Mouse (Mus musculus) limb, embryonic 10.5 days (tissue): ENCODE data around the gene Hoxb8. TPM values are rescaled to one million over a fixed set of nuclear protein-coding genes. Genes with fewer than 3 reads are reported as not detected.

Experiments
- DNase-seq: peaks from one replicate; pipeline ENCODE4 v3.0.0-alpha.2; 2017; ENCODE audit warnings: low spot score
- H3K27ac ChIP-seq: fragments of 300-500 bp; sonication (generic); 2 replicates; pipeline ENCODE4 v1.5.1; 2016; ENCODE audit warnings: mild to moderate bottlenecking
- H3K27me3 ChIP-seq: fragments of 300-500 bp; sonication (generic); 2 replicates; pipeline ENCODE4 v1.6.1; 2016; ENCODE audit warnings: low read depth, mild to moderate bottlenecking; ENCODE audit not compliant: poor library complexity, severe bottlenecking
- H3K36me3 ChIP-seq: fragments of 300-500 bp; sonication (generic); 2 replicates; pipeline ENCODE4 v1.6.1; 2016; ENCODE audit warnings: mild to moderate bottlenecking, moderate library complexity
- H3K4me1 ChIP-seq: fragments of 300-500 bp; sonication (generic); 2 replicates; pipeline ENCODE4 v1.6.1; 2016
- H3K4me3 ChIP-seq: fragments of 300-500 bp; sonication (generic); 2 replicates; pipeline ENCODE4 v1.5.1; 2016; ENCODE audit warnings: mild to moderate bottlenecking, moderate library complexity
- H3K9me3 ChIP-seq: fragments of 300-500 bp; sonication (generic); replicated peaks from 2 replicates; pipeline ENCODE4 v1.6.1; 2016; ENCODE audit warnings: mild to moderate bottlenecking
- WGBS: fragments of 180-500 bp; shearing (Covaris S2); methylation state at CpG from one replicate; pipeline ENCODE4 v1.1.7; 2016; 5-methylcytosine and 5-hydroxymethylcytosine counted together
- polyA plus RNA-seq: library from polyadenylated mRNA; unstranded; fragments of >200 nt; fragmentation: Nextera tagmentation; extraction: Ambion mirVana; gene quantifications from 2 replicates; pipeline ENCODE4 v1.2.1, GENCODE M21; 2016

The Hoxb8 gene
- polyA plus RNA-seq, result 0.95 and 1.2 TPM in 2 replicates

- under 1% methylated on average over 27 of the region's 27 CpGs for WGBS
- DNase-seq, result no peak
- H3K9me3 ChIP-seq, result no peaks in the 10 kb centered on the region
- H3K4me3 ChIP-seq, result peak within 1 kb of the TSS; percentile 65
- peak within 1 kb of the TSS; percentile 89; the same call in 1 of the 2 replicates for H3K27ac ChIP-seq
- H3K36me3 ChIP-seq, result no peaks in the 10 kb centered on the region
- H3K4me1 ChIP-seq, result peaks cover 82% of the 10 kb centered on the region
- peaks cover 99% of the 10 kb centered on the region for H3K27me3 ChIP-seq
Measured at GRCm38 (mm10) chr11:96281855-96282570, at the start of gene Hoxb8. Gene Hoxb8 (plus strand): TSS chr11:96281905.

GRCm38 (mm10) chr11:96234906-96235305 lies 46.8 kb upstream of the Hoxb8 start:
- Histone ChIP-seq H3K27ac (no peak overlapping the region), H3K4me1 (no peaks in the 10 kb centered on the region), H3K4me3 (no peak overlapping the region), H3K9me3 (no peaks in the 10 kb centered on the region), H3K27me3 (peaks cover 49% of the 10 kb centered on the region), H3K36me3 (no peaks in the 10 kb centered on the region)
- WGBS, result 3% methylated on average over 12 of the region's 12 CpGs
- peak; percentile 82 for DNase-seq

GRCm38 (mm10) chr11:96240211-96240610 lies 41.5 kb upstream of the Hoxb8 start:
- peaks cover 37% of the 10 kb centered on the region for H3K27me3 ChIP-seq
- 3% methylated on average over 7 of the region's 7 CpGs for WGBS

GRCm38 (mm10) chr11:96250901-96251300 lies 30.8 kb upstream of the Hoxb8 start:
- WGBS, result 1% methylated on average over 14 of the region's 14 CpGs
- peaks cover 87% of the 10 kb centered on the region for H3K27me3 ChIP-seq

More at GRCm38 (mm10) chr11:96240211-96240610, 41.5 kb upstream of the Hoxb8 start:
- no peaks in the 10 kb centered on the region for H3K9me3 ChIP-seq
- H3K4me1 ChIP-seq, result 0 out of 2 replicates have a peak, but pooled peaks cover 2% of the 10 kb centered on the region
- DNase-seq, result peak; percentile 68
- no peak overlapping the region for H3K4me3 ChIP-seq
- no peaks in the 10 kb centered on the region for H3K36me3 ChIP-seq
- peak overlapping the region; percentile 48; the same call in 1 of the 2 replicates for H3K27ac ChIP-seq

GRCm38 (mm10) chr11:96251480-96252031 lies 30.1 kb upstream of the Hoxb8 start:
- Histone ChIP-seq H3K27me3 (peaks cover 93% of the 10 kb centered on the region), H3K4me1 (peaks cover 46% of the 10 kb centered on the region), H3K4me3 (peak overlapping the region; percentile 56), H3K9me3 (no peaks in the 10 kb centered on the region), H3K36me3 (no peaks in the 10 kb centered on the region), H3K27ac (peak overlapping the region; percentile 86)
- DNase-seq, result peak; percentile 62
- WGBS, result 1% methylated on average over 46 of the region's 46 CpGs

More at GRCm38 (mm10) chr11:96250901-96251300, 30.8 kb upstream of the Hoxb8 start:
- peak; percentile 59 for DNase-seq
- H3K9me3 ChIP-seq, result no peaks in the 10 kb centered on the region
- peaks cover 44% of the 10 kb centered on the region for H3K4me1 ChIP-seq
- no peaks in the 10 kb centered on the region for H3K36me3 ChIP-seq
- H3K4me3 ChIP-seq, result peak overlapping the region; percentile 56
- H3K27ac ChIP-seq, result peak overlapping the region; percentile 86

GRCm38 (mm10) chr11:96252541-96253120 lies 29.1 kb upstream of the Hoxb8 start:
- H3K9me3 ChIP-seq, result no peaks in the 10 kb centered on the region
- peak; percentile 44 for DNase-seq
- H3K4me1 ChIP-seq, result peaks cover 52% of the 10 kb centered on the region
- no peaks in the 10 kb centered on the region for H3K36me3 ChIP-seq
- peaks cover 99% of the 10 kb centered on the region for H3K27me3 ChIP-seq
- peak overlapping the region; percentile 86; the same call in 1 of the 2 replicates for H3K27ac ChIP-seq
- H3K4me3 ChIP-seq, result peak overlapping the region; percentile 56
- WGBS, result 2% methylated on average over 12 of the region's 12 CpGs

- no peaks in the 10 kb centered on the region for H3K9me3 ChIP-seq
- peak; percentile 46 for DNase-seq
- peak overlapping the region; percentile 21; the same call in 1 of the 2 replicates for H3K4me3 ChIP-seq
- 1% methylated on average over 11 of the region's 11 CpGs for WGBS
- peaks cover 64% of the 10 kb centered on the region for H3K4me1 ChIP-seq
- no peaks in the 10 kb centered on the region for H3K36me3 ChIP-seq
- peaks cover 100% of the 10 kb centered on the region for H3K27me3 ChIP-seq
- H3K27ac ChIP-seq, result no peak overlapping the region
Measured at GRCm38 (mm10) chr11:96254221-96254620, 27.5 kb upstream of the Hoxb8 start.

- WGBS, result under 1% methylated on average over 39 of the region's 39 CpGs
Measured at GRCm38 (mm10) chr11:96255111-96255995, 26.4 kb upstream of the Hoxb8 start.

GRCm38 (mm10) chr11:96255996-96256445 lies 25.7 kb upstream of the Hoxb8 start:
- peaks cover 100% of the 10 kb centered on the region for H3K27me3 ChIP-seq
- H3K27ac ChIP-seq, result no peak overlapping the region
- H3K9me3 ChIP-seq, result no peaks in the 10 kb centered on the region
- 4% methylated on average over 14 of the region's 14 CpGs for WGBS
- H3K36me3 ChIP-seq, result no peaks in the 10 kb centered on the region
- H3K4me3 ChIP-seq, result no peak overlapping the region
- DNase-seq, result peak; percentile 48
- H3K4me1 ChIP-seq, result peaks cover 73% of the 10 kb centered on the region

More at GRCm38 (mm10) chr11:96255111-96255995, 26.4 kb upstream of the Hoxb8 start:
- peak; percentile 62 for DNase-seq
- Histone ChIP-seq H3K4me3 (peak overlapping the region; percentile 39), H3K9me3 (no peaks in the 10 kb centered on the region), H3K36me3 (no peaks in the 10 kb centered on the region), H3K27ac (no peak overlapping the region; the same call in 1 of the 2 replicates), H3K4me1 (peaks cover 73% of the 10 kb centered on the region), H3K27me3 (peaks cover 100% of the 10 kb centered on the region)

GRCm38 (mm10) chr11:96257141-96257540 lies 24.6 kb upstream of the Hoxb8 start:
- Histone ChIP-seq H3K9me3 (no peaks in the 10 kb centered on the region), H3K27ac (no peak overlapping the region), H3K36me3 (no peaks in the 10 kb centered on the region), H3K4me1 (peaks cover 70% of the 10 kb centered on the region), H3K4me3 (no peak overlapping the region), H3K27me3 (peaks cover 100% of the 10 kb centered on the region)
- WGBS, result 21% methylated on average over 2 of the region's 2 CpGs
- DNase-seq, result no peak

GRCm38 (mm10) chr11:96259038-96259437 lies 22.7 kb upstream of the Hoxb8 start:
- no peaks in the 10 kb centered on the region for H3K9me3 ChIP-seq
- 5% methylated on average over 2 of the region's 2 CpGs for WGBS
- DNase-seq, result peak; percentile 30

GRCm38 (mm10) chr11:96259511-96259910 lies 22.2 kb upstream of the Hoxb8 start:
- Histone ChIP-seq H3K9me3 (no peaks in the 10 kb centered on the region), H3K27me3 (peaks cover 100% of the 10 kb centered on the region), H3K27ac (no peak overlapping the region), H3K4me3 (no peak overlapping the region), H3K4me1 (peaks cover 68% of the 10 kb centered on the region), H3K36me3 (no peaks in the 10 kb centered on the region)
- 0% methylated on average over 1 of the region's 1 CpGs for WGBS
- DNase-seq, result no peak

More at GRCm38 (mm10) chr11:96259038-96259437, 22.7 kb upstream of the Hoxb8 start:
- peaks cover 68% of the 10 kb centered on the region for H3K4me1 ChIP-seq
- no peaks in the 10 kb centered on the region for H3K36me3 ChIP-seq
- H3K27ac ChIP-seq, result no peak overlapping the region
- H3K4me3 ChIP-seq, result no peak overlapping the region
- peaks cover 100% of the 10 kb centered on the region for H3K27me3 ChIP-seq
